Mouse (Mus musculus) limb, embryonic 11.5 days (tissue): ENCODE measurements around the gene Wnt5b. TPM values are rescaled to one million over a fixed set of nuclear protein-coding genes. Genes with fewer than 3 reads are reported as not detected.

Experiments used
- ATAC-seq: fragments of 200-750 bp; cut with Nextera tagmentation; 2 replicates; pipeline ENCODE4 v1.8.0; 2017; ENCODE audit warnings: low read depth; ENCODE audit not compliant: insufficient number of reproducible peaks, low FRiP score, low TSS enrichment
- DNase-seq: peaks from one replicate; pipeline ENCODE4 v3.0.0-alpha.2; 2015; ENCODE audit warnings: low spot score
- H3K27ac ChIP-seq: fragments of 300-500 bp; sonication (generic); replicated peaks from 2 replicates; pipeline ENCODE4 v1.5.1; 2014; ENCODE audit warnings: low read depth, mild to moderate bottlenecking, low read length
- H3K27me3 ChIP-seq: fragments of 300-500 bp; sonication (generic); 2 replicates; pipeline ENCODE4 v1.6.1; 2014; ENCODE audit warnings: mild to moderate bottlenecking, low read length, mixed read lengths; ENCODE audit not compliant: control insufficient read depth, insufficient read depth
- H3K36me3 ChIP-seq: fragments of 300-500 bp; sonication (generic); 2 replicates; pipeline ENCODE4 v1.6.1; 2014; ENCODE audit warnings: mild to moderate bottlenecking, low read length, moderate library complexity, mixed read lengths; ENCODE audit not compliant: control insufficient read depth, insufficient read depth
- H3K4me1 ChIP-seq: fragments of 300-500 bp; sonication (generic); 2 replicates; pipeline ENCODE4 v1.6.1; 2014; ENCODE audit warnings: low read length, mixed read lengths; ENCODE audit not compliant: control insufficient read depth, insufficient read depth
- H3K4me2 ChIP-seq: fragments of 300-500 bp; sonication (generic); 2 replicates; pipeline ENCODE4 v1.6.1; 2014; ENCODE audit warnings: low read depth, mild to moderate bottlenecking, moderate library complexity; ENCODE audit not compliant: severe bottlenecking
- H3K4me3 ChIP-seq: fragments of 300-500 bp; sonication (generic); 2 replicates; pipeline ENCODE4 v1.5.1; 2014; ENCODE audit warnings: low read depth, low read length
- H3K9ac ChIP-seq: fragments of 300-500 bp; sonication (generic); 2 replicates; pipeline ENCODE4 v1.6.1; 2014; ENCODE audit warnings: mild to moderate bottlenecking, low read length
- H3K9me3 ChIP-seq: fragments of 300-500 bp; sonication (generic); 2 replicates; pipeline ENCODE4 v1.6.1; 2016; ENCODE audit warnings: low read length; ENCODE audit not compliant: control insufficient read depth
- WGBS: fragments of 180-500 bp; shearing (Covaris S2); extraction: QIAGEN DNeasy Blood & Tissue Kit; methylation state at CpG from one replicate; pipeline ENCODE4 v1.1.7; 2014; 5-methylcytosine and 5-hydroxymethylcytosine counted together
- polyA plus RNA-seq: library from polyadenylated mRNA; unstranded; fragments of >200 nt; fragmentation: Nextera tagmentation; extraction: Ambion mirVana; gene quantifications from 2 replicates; pipeline ENCODE4 v1.2.1, GENCODE M21; 2014

The Wnt5b gene
- polyA plus RNA-seq, 1 experiment from 2014 or later, result 17.1 TPM

- no peaks in the 10 kb centered on the region for H3K27me3 ChIP-seq
- H3K36me3 ChIP-seq, result peaks cover 3% of the 10 kb centered on the region; the same call in 1 of the 2 replicates
- no peaks in the 10 kb centered on the region for H3K9me3 ChIP-seq
- ATAC-seq (no peak), DNase-seq (no peak)
- H3K4me3 ChIP-seq, result no peak overlapping the region
- H3K4me2 ChIP-seq, result no peak overlapping the region
- no peak overlapping the region for H3K27ac ChIP-seq
- WGBS, result 86% methylated on average over 4 of the region's 4 CpGs
- no peak overlapping the region for H3K9ac ChIP-seq
- H3K4me1 ChIP-seq, result no peaks in the 10 kb centered on the region
These were observed 109.8 kb downstream of the Wnt5b start for GRCm38 (mm10) chr6:119434394-119434793.

GRCm38 (mm10) chr6:119431751-119432324, 112.3 kb downstream of the Wnt5b start:
- Histone ChIP-seq H3K27ac (no peak overlapping the region), H3K9me3 (no peaks in the 10 kb centered on the region), H3K36me3 (peaks cover 3% of the 10 kb centered on the region; the same call in 1 of the 2 replicates), H3K4me2 (no peak overlapping the region), H3K27me3 (no peaks in the 10 kb centered on the region), H3K4me3 (no peak overlapping the region), H3K9ac (no peak overlapping the region), H3K4me1 (no peaks in the 10 kb centered on the region)
- WGBS, result 87% methylated on average over 6 of the region's 6 CpGs
- DNase-seq (no peak), ATAC-seq (no peak)

- Histone ChIP-seq H3K27me3 (no peaks in the 10 kb centered on the region), H3K4me3 (no peak overlapping the region), H3K4me2 (no peak overlapping the region), H3K36me3 (peaks cover 3% of the 10 kb centered on the region; the same call in 1 of the 2 replicates), H3K4me1 (no peaks in the 10 kb centered on the region), H3K9ac (no peak overlapping the region), H3K27ac (no peak overlapping the region), H3K9me3 (no peaks in the 10 kb centered on the region)
- WGBS, result 50% methylated on average over 2 of the region's 2 CpGs
- ATAC-seq (no peak), DNase-seq (peak; percentile 34)
These were observed 113.6 kb downstream of the Wnt5b start for GRCm38 (mm10) chr6:119430508-119430907.

GRCm38 (mm10) chr6:119429311-119429710, 114.8 kb downstream of the Wnt5b start:
- Histone ChIP-seq H3K27me3 (no peaks in the 10 kb centered on the region), H3K4me1 (no peaks in the 10 kb centered on the region), H3K4me3 (no peak overlapping the region), H3K9me3 (no peaks in the 10 kb centered on the region), H3K4me2 (no peak overlapping the region), H3K9ac (no peak overlapping the region), H3K27ac (no peak overlapping the region), H3K36me3 (peaks cover 3% of the 10 kb centered on the region; the same call in 1 of the 2 replicates)
- no peak for DNase-seq
- ATAC-seq, result no peak
- WGBS, result 97% methylated on average over 13 of the region's 13 CpGs

- Histone ChIP-seq H3K4me2 (no peak overlapping the region), H3K4me1 (no peaks in the 10 kb centered on the region), H3K9me3 (no peaks in the 10 kb centered on the region), H3K4me3 (no peak overlapping the region), H3K9ac (no peak overlapping the region), H3K27ac (no peak overlapping the region), H3K36me3 (peaks cover 3% of the 10 kb centered on the region; the same call in 1 of the 2 replicates), H3K27me3 (no peaks in the 10 kb centered on the region)
- ATAC-seq, result no peak
- WGBS, result 84% methylated on average over 3 of the region's 3 CpGs
- DNase-seq, result peak; percentile 41
These were observed 115.5 kb downstream of the Wnt5b start for GRCm38 (mm10) chr6:119428611-119429010.

GRCm38 (mm10) chr6:119421001-119421400, 123.1 kb downstream of the Wnt5b start:
- H3K9ac ChIP-seq, result no peak overlapping the region
- H3K4me3 ChIP-seq, result no peak overlapping the region
- 90% methylated on average over 4 of the region's 4 CpGs for WGBS
- DNase-seq (no peak), ATAC-seq (no peak)
- no peak overlapping the region for H3K4me2 ChIP-seq
- H3K27me3 ChIP-seq, result no peaks in the 10 kb centered on the region
- H3K9me3 ChIP-seq, result no peaks in the 10 kb centered on the region
- no peaks in the 10 kb centered on the region for H3K36me3 ChIP-seq
- no peak overlapping the region for H3K27ac ChIP-seq
- H3K4me1 ChIP-seq, result no peaks in the 10 kb centered on the region

GRCm38 (mm10) chr6:119420357-119420756, 123.8 kb downstream of the Wnt5b start:
- no peaks in the 10 kb centered on the region for H3K36me3 ChIP-seq
- H3K9me3 ChIP-seq, result no peaks in the 10 kb centered on the region
- WGBS, result 93% methylated on average over 5 of the region's 5 CpGs
- no peak overlapping the region for H3K4me2 ChIP-seq
- H3K4me3 ChIP-seq, result no peak overlapping the region
- no peaks in the 10 kb centered on the region for H3K4me1 ChIP-seq
- no peaks in the 10 kb centered on the region for H3K27me3 ChIP-seq
- DNase-seq (no peak), ATAC-seq (no peak)
- H3K9ac ChIP-seq, result no peak overlapping the region
- H3K27ac ChIP-seq, result no peak overlapping the region

- ATAC-seq, result no peak
- H3K4me3 ChIP-seq, result no peak overlapping the region
- WGBS, result 52% methylated on average over 7 of the region's 7 CpGs
These were observed 124.7 kb downstream of the Wnt5b start for GRCm38 (mm10) chr6:119419412-119419811.

More at GRCm38 (mm10) chr6:119419412-119419811, 124.7 kb downstream of the Wnt5b start:
- DNase-seq, result no peak
- no peaks in the 10 kb centered on the region for H3K27me3 ChIP-seq
- H3K4me1 ChIP-seq, result no peaks in the 10 kb centered on the region
- no peaks in the 10 kb centered on the region for H3K9me3 ChIP-seq
- no peak overlapping the region for H3K27ac ChIP-seq
- no peak overlapping the region for H3K4me2 ChIP-seq
- H3K36me3 ChIP-seq, result no peaks in the 10 kb centered on the region
- H3K9ac ChIP-seq, result no peak overlapping the region
